Mouse (Mus musculus): Measurements from ENCODE around the gene Bola1. TPM values are rescaled to one million over a fixed set of nuclear protein-coding genes. Genes with fewer than 3 reads are reported as not detected.
"Not testable (repeated sequence)": the region's sequence is repeated elsewhere in the genome, so short reads cannot be mapped to it uniquely, and the experiment has no call there.

Gene Bola1
- 71.8 and 75.5 TPM in 2 replicates for polyA plus RNA-seq (2015; fragmentation: Nextera tagmentation; extraction: Ambion mirVana)

DNA sequence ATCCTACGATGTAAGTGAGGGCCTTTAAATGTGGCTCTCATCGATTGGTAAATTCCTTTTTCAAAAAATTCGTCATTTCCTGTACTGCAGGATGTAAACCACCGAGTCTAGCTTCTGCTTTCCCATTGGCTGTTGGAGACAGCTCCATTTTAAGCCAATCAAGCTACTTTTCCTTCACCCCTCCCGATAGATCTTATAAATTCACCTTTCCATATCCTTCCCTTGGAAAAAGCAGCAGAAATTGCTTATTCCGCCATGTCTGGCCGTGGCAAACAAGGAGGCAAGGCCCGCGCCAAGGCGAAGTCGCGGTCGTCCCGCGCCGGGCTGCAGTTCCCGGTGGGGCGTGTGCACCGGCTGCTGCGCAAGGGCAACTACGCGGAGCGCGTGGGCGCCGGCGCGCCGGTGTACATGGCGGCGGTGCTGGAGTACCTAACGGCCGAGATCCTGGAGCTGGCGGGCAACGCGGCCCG, at the start of gene Bola1, which contains the start of gene Hist2h2ab:
TSS of gene Bola1 (minus strand) at position 49 of the 470 bp plus-strand sequence.
TSS of gene Hist2h2ab (plus strand) at position 205 of the 470 bp plus-strand sequence.
- H3K4me3 ChIP-seq, result peak within 1 kb of the TSS; percentile 48
- H3K27me3 ChIP-seq, result no peaks in the 10 kb centered on the region
- peak within 1 kb of the TSS; percentile 98 for H3K27ac ChIP-seq (replicated peaks)
- H3K4me2 ChIP-seq (replicated peaks), result peak within 1 kb of the TSS; percentile 89
- peak; percentile 89 for ATAC-seq (replicated peaks)
- H3K36me3 ChIP-seq, result no peaks in the 10 kb centered on the region
- no peaks in the 10 kb centered on the region for H3K9me3 ChIP-seq
- under 1% methylated on average over 37 of the region's 37 CpGs for WGBS
- H3K9ac ChIP-seq (replicated peaks), result peak within 1 kb of the TSS; percentile 67
- peaks cover 43% of the 10 kb centered on the region for H3K4me1 ChIP-seq

DNA sequence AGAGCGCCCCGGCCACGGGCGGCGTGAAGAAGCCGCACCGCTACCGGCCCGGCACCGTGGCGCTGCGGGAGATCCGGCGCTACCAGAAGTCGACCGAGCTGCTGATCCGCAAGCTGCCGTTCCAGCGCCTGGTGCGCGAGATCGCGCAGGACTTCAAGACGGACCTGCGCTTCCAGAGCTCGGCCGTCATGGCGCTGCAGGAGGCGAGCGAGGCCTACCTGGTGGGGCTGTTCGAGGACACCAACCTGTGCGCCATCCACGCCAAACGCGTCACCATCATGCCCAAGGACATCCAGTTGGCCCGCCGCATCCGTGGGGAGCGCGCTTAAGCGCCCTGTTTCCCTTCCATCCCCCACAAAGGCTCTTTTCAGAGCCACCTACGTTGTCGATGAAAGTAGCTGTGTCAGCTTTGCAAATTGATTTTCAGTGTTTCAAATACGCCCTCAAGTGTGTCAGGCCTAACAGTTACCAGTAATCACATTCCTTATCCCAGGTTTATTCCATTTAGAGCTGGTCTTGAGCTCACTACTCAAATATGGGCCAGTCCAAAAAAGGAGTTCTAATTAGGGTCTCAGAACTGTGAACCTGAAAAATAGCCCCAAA, 49.4 kb upstream of the Bola1 start:
- H3K27me3 ChIP-seq, H3K36me3 ChIP-seq, H3K9me3 ChIP-seq: not testable (repeated sequence)
- peak; percentile 53 for ATAC-seq (replicated peaks)
- Histone ChIP-seq H3K4me1 (peaks cover 26% of the 10 kb centered on the region), H3K4me2 (replicated peaks) (peak overlapping the region; percentile 61), H3K27ac (replicated peaks) (peak overlapping the region; percentile 99), H3K9ac (replicated peaks) (peak overlapping the region; percentile 50), H3K4me3 (peak overlapping the region; percentile 49)
- WGBS, result 0% methylated on average over 13 of the region's 44 CpGs

DNA sequence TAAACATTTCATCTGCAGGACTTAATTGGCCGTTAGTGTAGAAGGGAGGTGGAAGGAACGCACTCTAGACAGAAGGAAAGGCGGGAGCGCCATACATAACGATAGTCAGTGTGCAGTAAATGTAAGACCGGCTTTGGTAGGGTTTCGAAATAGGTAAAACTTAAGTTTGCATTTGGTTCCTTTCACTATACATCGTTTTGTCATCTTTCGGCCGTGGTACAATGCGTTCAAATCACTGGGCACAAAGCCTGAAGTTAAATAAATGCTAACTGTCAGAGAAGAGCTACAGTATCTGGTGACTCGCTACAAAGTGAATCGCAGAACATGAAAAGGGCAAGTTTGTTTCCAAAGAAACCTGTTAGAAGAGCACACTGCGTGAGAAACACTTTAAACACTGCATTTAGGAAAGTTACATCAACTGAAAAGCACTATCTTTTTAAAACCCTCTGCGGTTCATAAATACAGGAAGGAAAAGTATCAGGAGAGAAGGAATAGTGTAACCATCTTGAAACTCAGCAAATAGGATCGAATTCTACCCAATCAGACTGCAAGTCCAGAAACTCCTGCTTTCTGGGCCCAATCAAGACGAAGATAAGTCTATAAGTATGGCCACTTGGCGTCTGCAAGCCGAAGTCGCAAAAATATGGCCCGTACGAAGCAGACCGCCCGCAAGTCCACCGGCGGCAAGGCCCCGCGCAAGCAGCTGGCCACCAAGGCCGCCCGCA, 48.7 kb upstream of the Bola1 start, which contains the start of gene Hist2h3b:
TSS of gene Hist2h3b (plus strand) at position 604 of the 725 bp plus-strand sequence.
- H3K36me3 ChIP-seq, result no peaks in the 10 kb centered on the region
- H3K27me3 ChIP-seq, result no peaks in the 10 kb centered on the region
- peaks cover 28% of the 10 kb centered on the region for H3K4me1 ChIP-seq
- H3K9ac ChIP-seq (replicated peaks), result peak within 1 kb of the TSS; percentile 50
- peak within 1 kb of the TSS; percentile 61 for H3K4me2 ChIP-seq (replicated peaks)
- ATAC-seq (replicated peaks), result peak; percentile 73
- WGBS, result 12% methylated on average over 29 of the region's 30 CpGs
- peak within 1 kb of the TSS; percentile 99 for H3K27ac ChIP-seq (replicated peaks)
- H3K4me3 ChIP-seq, result peak within 1 kb of the TSS; percentile 49
- no peaks in the 10 kb centered on the region for H3K9me3 ChIP-seq

DNA sequence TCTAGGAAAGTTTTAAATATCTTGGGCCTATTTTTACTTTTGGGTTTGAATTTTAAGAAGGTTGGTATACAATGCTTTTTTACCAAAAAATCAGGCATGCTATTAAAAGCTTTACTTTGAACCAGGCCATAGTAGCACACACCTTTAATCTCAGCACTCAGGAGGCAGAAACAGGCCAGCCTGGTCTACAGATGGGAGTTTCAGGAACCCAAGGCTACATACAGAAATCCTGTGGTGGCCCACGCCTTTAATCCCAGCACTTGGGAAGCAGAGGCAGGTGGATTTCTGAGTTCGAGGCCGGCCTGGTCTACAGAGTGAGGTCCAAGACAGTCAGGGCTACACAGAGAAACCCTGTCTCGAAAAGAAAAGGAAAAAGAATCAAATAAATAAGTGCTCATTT, 48.0 kb upstream of the Bola1 start:
- no peak overlapping the region for H3K9ac ChIP-seq (replicated peaks)
- H3K9me3 ChIP-seq, result no peaks in the 10 kb centered on the region
- peaks cover 29% of the 10 kb centered on the region for H3K4me1 ChIP-seq
- no peaks in the 10 kb centered on the region for H3K36me3 ChIP-seq
- peak overlapping the region; percentile 61; the same call in 1 of the 2 replicates for H3K4me2 ChIP-seq (replicated peaks)
- no peak overlapping the region for H3K4me3 ChIP-seq
- no peak for ATAC-seq (replicated peaks)
- WGBS, result 73% methylated on average over 4 of the region's 4 CpGs
- H3K27me3 ChIP-seq, result no peaks in the 10 kb centered on the region
- H3K27ac ChIP-seq (replicated peaks), result peak overlapping the region; percentile 87

DNA sequence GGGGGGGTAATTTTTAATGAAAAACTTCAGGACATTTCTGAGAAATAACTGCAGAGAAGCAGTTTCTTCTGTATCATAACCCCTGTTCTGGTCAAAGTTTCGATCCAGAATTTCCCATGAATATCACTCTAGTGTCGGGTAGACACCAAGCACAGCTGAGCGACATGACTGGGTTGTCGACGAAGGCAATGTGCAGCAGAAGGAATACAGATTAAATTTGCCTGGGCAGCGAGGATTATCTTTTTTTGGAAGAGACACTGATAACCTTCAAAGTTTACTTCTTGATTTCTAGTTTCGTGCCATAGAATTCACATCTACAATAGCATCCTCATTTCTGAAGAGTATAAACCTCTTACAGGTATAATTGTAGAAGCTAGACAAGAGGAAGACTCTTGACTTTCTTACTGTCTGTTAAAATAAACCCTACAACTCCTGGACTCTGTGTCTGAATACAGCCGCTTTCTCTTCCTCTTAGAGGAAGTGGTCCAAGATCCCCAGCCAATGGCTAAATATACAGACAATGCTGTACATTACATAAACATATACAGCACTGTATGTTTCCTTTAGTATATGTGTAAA, 46.7 kb upstream of the Bola1 start:
- ATAC-seq (replicated peaks), result no peak
- no peak overlapping the region for H3K4me3 ChIP-seq
- H3K4me2 ChIP-seq (replicated peaks), result no peak overlapping the region
- H3K27ac ChIP-seq (replicated peaks), result no peak overlapping the region
- no peaks in the 10 kb centered on the region for H3K36me3 ChIP-seq
- no peaks in the 10 kb centered on the region for H3K9me3 ChIP-seq
- peaks cover 39% of the 10 kb centered on the region for H3K4me1 ChIP-seq
- H3K9ac ChIP-seq (replicated peaks), result no peak overlapping the region
- WGBS, result 91% methylated on average over 8 of the region's 8 CpGs
- no peaks in the 10 kb centered on the region for H3K27me3 ChIP-seq

DNA sequence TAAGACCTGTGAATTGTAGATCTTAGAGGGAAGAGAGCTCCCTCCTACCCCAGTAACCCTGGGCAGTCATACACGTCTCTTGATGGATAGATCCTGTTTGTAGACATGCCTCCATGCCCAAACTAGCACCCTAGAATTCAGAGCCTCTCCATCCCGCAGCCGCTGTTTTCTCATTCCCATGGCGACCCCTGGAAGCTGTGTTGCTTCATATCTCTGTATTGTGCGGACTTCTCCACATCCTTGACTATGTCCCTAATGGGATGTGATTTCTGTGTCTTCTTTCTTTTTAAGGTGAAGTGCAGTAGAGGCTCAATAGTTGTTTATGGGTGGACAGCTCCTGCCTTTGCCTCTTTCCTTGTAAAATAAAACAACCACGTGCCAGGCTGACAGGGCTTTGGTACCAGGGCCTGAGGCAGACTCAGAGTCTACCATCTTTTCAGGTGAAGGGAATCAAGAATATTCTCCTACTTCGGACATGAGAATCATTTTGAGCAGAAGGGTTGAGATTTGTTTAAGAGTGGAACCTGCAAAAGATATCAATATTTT, 45.0 kb upstream of the Bola1 start:
- no peak for ATAC-seq (replicated peaks)
- peak overlapping the region; percentile 63 for H3K4me2 ChIP-seq (replicated peaks)
- 60% methylated on average over 7 of the region's 7 CpGs for WGBS

DNA sequence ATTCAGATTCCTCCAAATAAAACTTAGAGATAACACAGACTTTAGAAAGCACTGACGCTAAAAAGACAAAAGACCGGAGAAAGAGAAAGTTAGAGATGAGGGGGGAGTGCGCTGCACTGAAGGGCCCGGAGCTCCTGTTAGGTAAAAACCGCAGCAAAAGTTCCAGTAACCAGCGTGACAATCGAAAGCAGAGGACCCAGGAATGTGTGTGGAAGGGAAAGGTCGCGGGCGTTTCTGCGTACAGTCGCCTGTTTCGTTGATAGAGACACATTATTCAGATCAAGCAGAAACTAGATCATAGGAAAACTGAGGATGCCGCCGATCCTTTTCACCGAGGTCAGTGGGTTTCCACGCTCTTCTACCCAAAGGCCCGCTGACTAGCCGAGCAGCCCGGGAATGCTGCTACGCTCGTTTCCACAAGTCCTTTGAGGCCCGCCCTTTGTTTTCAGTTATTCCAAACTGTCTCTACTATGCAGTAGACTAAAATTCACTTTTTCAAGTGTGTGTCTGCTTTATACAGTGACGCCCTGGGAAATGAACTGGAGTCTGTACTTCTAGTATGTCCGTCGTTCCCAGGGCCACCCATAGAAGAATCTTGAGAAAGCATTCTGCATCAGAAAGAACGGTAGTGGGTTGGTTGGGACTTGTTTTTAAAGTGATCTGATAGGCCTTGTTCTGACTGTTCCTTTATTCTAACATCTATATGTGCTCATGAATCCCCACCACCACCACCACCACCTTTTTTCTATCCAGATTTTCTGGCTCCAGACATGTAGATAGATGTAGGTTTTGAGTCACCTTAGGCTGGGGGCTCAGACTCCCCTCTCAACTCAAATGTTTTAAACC, 44.3 kb upstream of the Bola1 start:
- Histone ChIP-seq H3K27me3 (no peaks in the 10 kb centered on the region), H3K9me3 (no peaks in the 10 kb centered on the region), H3K4me2 (replicated peaks) (peak overlapping the region; percentile 63), H3K9ac (replicated peaks) (peak overlapping the region; percentile 56), H3K27ac (replicated peaks) (peak overlapping the region; percentile 99), H3K4me1 (peaks cover 30% of the 10 kb centered on the region), H3K4me3 (peak overlapping the region; percentile 66), H3K36me3 (no peaks in the 10 kb centered on the region)
- WGBS, result 4% methylated on average over 27 of the region's 27 CpGs
- peak; percentile 36 for ATAC-seq (replicated peaks)

More for the DNA sequence above, 45.0 kb upstream of the Bola1 start:
- H3K9ac ChIP-seq (replicated peaks), result peak overlapping the region; percentile 56
- H3K27me3 ChIP-seq, result no peaks in the 10 kb centered on the region
- no peaks in the 10 kb centered on the region for H3K9me3 ChIP-seq
- no peaks in the 10 kb centered on the region for H3K36me3 ChIP-seq
- H3K4me3 ChIP-seq, result peak overlapping the region; percentile 66; the same call in 1 of the 2 replicates
- peak overlapping the region; percentile 99 for H3K27ac ChIP-seq (replicated peaks)
- H3K4me1 ChIP-seq, result peaks cover 34% of the 10 kb centered on the region

DNA sequence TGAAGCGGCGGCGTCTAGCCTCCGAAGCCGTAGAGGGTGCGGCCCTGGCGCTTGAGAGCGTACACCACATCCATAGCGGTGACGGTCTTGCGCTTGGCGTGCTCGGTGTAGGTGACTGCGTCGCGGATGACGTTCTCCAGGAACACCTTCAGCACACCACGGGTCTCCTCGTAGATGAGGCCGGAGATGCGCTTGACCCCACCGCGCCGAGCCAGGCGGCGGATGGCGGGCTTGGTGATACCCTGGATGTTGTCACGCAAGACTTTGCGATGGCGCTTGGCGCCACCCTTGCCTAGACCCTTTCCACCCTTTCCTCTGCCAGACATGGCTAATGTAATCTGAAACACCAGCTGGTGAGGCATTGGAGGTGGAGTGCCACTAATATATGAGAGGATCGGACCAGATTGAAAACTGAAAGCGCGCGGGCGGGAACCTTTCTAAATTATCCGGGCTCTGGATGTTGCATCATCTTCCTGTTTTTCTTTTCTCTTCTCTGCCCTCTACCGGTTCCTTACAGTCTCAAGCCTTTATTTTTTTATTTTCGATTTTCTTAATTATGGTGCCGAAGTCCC, 43.6 kb upstream of the Bola1 start, which contains the start of gene Hist2h4:
TSS of gene Hist2h4 (minus strand) at position 333 of the 572 bp plus-strand sequence.
- under 1% methylated on average over 40 of the region's 40 CpGs for WGBS
- H3K4me3 ChIP-seq, result peak within 1 kb of the TSS; percentile 66
- no peaks in the 10 kb centered on the region for H3K36me3 ChIP-seq
- peak within 1 kb of the TSS; percentile 80 for H3K9ac ChIP-seq (replicated peaks)
- peak; percentile 91 for ATAC-seq (replicated peaks)
- peak within 1 kb of the TSS; percentile 63 for H3K4me2 ChIP-seq (replicated peaks)
- H3K9me3 ChIP-seq, result no peaks in the 10 kb centered on the region
- no peaks in the 10 kb centered on the region for H3K27me3 ChIP-seq
- peak within 1 kb of the TSS; percentile 99 for H3K27ac ChIP-seq (replicated peaks)
- peaks cover 27% of the 10 kb centered on the region for H3K4me1 ChIP-seq

DNA sequence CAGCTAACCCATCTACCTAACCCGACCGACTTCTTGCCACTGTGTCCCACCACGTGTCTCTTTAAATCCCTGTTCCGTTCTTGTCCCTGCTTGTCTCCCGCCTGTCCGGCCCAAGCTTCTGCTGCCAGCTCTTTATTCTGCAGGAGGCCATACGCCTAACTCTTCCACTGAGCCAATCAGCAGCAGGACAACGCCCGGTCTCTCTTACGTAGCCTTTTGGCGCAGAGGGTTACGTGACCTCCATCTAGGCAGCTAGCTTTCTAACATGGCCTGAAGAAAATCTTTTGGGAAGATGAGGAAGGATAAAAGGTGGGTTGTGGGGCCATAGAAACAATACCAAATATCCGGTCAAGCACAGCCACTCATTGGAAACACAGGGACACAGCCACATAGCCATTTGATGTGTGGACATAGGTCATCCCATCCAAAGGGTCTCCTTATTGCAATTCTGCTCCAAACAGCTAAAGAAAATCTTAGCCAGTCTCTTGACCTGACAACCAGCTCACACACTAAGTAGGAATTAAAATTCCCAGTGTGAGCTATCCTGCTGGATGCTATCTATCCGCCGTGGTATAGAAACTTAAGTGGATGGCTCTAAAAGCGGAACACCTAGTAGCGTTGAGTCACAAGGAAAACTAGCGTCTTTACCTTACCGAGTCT, 42.8 kb upstream of the Bola1 start:
- Histone ChIP-seq H3K4me2 (replicated peaks) (peak overlapping the region; percentile 63), H3K9ac (replicated peaks) (peak overlapping the region; percentile 80), H3K36me3 (no peaks in the 10 kb centered on the region), H3K27me3 (no peaks in the 10 kb centered on the region), H3K4me1 (peaks cover 21% of the 10 kb centered on the region), H3K4me3 (peak overlapping the region; percentile 66), H3K27ac (replicated peaks) (peak overlapping the region; percentile 99), H3K9me3 (no peaks in the 10 kb centered on the region)
- WGBS, result under 1% methylated on average over 19 of the region's 19 CpGs
- peak; percentile 78 for ATAC-seq (replicated peaks)

DNA sequence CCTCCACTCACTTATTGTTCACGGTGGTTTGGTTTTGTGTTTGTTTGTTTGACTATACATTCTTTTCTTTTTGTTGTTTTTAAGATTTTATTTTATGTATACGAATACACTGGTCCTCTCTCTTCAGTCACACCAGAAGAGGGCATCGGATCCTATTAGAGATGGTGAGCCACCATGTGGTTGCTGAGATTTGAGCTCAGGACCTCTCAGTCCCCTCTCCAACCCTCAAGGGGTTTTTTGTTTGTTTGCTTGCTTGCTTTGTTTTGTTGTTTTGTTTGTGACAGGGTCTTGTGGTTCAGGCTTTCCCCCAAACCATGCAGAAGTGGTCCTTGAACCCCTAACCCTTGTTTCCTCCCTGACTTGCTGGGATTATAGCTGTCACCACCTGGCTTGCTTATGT, 42.1 kb upstream of the Bola1 start:
- ATAC-seq (replicated peaks), result no peak
- Histone ChIP-seq H3K9me3 (no peaks in the 10 kb centered on the region), H3K27ac (replicated peaks) (peak overlapping the region; percentile 99), H3K4me1 (peaks cover 21% of the 10 kb centered on the region), H3K36me3 (no peaks in the 10 kb centered on the region), H3K4me3 (peak overlapping the region; percentile 66), H3K4me2 (replicated peaks) (peak overlapping the region; percentile 63), H3K27me3 (no peaks in the 10 kb centered on the region), H3K9ac (replicated peaks) (peak overlapping the region; percentile 80; the same call in 1 of the 2 replicates)
- 61% methylated on average over 3 of the region's 3 CpGs for WGBS
